Mouse (Mus musculus) neural tube, embryonic 10.5 days (tissue): ENCODE results near the gene Atad5.
"Not testable (repeated sequence)": the region's sequence is repeated elsewhere in the genome, so short reads cannot be mapped to it uniquely, and the experiment has no call there.

Source experiments
- DNase-seq: peaks from one replicate; pipeline ENCODE4 v3.0.0-alpha.2; 2017; ENCODE audit warnings: low spot score; ENCODE audit errors: extremely low spot score

The Atad5 gene

GRCm38 (mm10) chr11:80176911-80177895, 88.0 kb downstream of the Atad5 start:
- no peak for DNase-seq

DNA sequence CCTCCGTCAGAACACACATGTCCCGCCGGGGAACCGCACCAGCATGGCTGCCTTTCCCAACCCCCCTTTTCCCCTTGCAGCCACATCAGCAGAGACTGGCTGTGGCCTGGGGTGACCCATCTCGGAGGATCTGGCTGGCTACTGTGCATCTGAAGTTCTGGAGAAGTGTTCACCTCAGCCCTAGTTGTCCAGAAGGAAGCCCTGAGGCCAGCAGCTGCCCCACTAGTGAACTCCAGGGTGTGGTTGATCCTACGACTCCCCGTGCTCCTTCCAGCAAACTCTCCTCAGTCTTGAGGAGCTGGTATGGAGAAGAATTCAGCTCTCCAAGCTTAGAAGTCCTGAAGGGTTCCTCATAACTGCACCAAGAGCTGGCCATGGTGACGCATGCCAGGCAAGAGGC, 89.1 kb downstream of the Atad5 start:
- DNase-seq: no peak

- no peak for DNase-seq
Measured at GRCm38 (mm10) chr11:80181021-80181749, 92.0 kb downstream of the Atad5 start.

GRCm38 (mm10) chr11:80183054-80183704, 94.0 kb downstream of the Atad5 start:
- not testable (repeated sequence) for DNase-seq

- peak; percentile 78 for DNase-seq
Measured at GRCm38 (mm10) chr11:80183705-80184255, 94.6 kb downstream of the Atad5 start, which contains the start of gene Rnf135. Rnf135 (plus strand) TSS chr11:80183851.

GRCm38 (mm10) chr11:80184531-80185071, 95.4 kb downstream of the Atad5 start:
- no peak for DNase-seq
